Mouse (Mus musculus): ENCODE measurements around the gene Gm20716.

Gene Gm20716

GRCm38 (mm10) chr2:168166750-168167460, 63.3 kb downstream of the Gm20716 start:
- in situ Hi-C loops (cut with MboI, MseI), result no loop called here

DNA sequence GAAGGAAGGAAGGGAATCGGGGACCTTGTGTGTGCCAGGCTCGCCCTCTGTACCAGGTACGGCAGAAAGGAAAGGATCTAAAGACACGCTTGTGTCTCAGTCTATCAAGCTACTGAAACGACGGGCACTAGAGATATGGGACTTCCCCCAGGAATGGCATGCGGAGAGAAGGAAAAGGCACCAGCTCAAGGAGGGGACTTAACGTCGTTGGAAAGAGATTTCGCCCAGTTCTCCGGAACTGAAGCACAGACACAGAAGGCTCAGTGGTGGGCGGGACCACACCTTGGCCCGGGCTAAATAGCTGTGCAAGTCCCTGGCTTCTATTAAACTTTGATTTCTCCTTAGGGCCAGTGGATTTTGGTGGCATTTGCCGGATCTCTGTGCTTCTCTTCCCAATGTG, 68.2 kb downstream of the Gm20716 start:
- in situ Hi-C loops (cut with MboI, MseI), result no loop called here

DNA sequence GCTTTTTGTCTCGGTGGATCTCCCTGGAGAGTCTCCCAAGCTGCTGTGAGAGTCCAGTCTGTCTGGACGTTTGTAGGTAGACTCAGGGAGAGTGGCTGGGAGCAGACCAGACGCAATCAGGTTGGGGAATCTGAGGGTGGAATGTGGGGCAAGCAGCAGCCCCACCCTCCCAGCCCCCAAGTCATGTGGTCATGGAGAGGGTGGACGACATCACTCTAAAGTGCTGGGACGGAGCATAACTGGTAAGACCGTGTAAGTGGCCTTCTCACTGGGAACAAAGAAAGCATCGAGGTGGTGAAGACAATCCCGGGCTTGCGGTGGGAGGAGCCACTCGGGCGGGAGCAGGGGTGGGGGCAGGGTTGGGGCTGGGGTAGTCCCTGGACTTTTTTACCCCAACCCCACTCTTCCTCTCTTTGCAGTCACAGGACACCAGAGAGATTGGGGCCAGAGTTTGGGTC, 68.6 kb downstream of the Gm20716 start:
- in situ Hi-C loops (cut with MboI, MseI), result no loop called here

- in situ Hi-C loops (cut with MboI, MseI), result no loop called here
Observed at GRCm38 (mm10) chr2:168160370-168160930, 69.7 kb downstream of the Gm20716 start.

DNA sequence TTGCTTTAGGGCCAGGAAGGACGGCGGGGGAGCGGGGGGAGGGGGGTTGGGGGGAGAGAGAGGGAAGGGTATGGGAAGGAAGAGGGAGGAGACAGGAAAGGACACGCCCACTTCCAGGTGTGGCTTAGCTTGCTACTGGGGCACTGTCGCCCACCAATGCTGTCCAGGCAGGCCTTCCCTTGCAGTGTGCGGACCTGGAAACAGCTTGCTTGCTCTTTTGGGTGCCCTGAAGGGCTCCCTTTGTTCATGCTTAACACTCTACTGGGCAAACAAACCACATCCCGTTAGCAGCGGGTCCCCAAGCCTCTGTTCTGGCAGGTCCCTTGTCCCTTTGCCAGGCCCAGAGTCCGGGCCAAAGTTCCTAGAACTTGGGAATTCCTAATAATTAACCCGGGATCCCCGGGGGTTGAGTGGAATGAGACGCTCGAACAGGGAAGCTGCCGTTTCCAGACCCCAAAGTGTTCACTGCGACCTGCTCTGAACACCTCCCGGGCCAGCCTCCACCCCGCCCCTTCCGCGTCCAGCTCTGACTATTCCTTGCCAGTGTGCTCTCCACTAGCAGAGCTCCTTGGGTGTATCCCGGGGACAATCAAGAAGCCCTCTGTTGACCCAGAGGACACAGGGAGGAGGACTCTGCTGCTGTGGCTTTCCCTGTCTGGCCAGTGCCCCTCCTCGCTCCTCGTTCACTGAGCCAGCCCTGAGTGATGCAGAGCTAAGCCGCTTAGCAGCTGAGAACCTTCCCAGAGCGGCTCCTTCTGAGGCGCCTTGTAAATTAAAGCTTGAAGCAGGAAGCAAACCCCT, 71.1 kb downstream of the Gm20716 start:
- in situ Hi-C loops (cut with MboI, MseI), result loop anchor here (10.0 kb wide), 1 partner anchor 1596 kb away; no protein-coding TSS in a partner anchor

DNA sequence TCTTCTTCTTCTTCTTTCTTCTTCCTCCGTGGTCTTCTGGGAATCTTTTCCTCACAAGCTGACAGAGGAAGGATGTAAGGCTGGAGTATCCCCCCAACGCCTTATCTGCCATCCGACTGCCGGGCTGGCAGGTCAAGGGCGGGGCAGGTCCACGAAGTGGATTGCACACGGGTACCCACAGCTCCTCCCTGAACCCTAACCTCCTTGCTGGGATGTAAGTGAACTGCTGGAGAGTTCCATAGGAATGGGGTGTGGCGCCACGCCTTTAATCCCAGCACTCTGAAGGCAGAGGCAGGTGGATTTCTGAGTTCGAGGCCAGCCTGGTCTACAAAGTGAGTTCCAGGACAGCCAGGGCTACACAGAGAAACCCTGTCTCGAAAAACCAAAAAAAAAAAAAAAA, 72.2 kb downstream of the Gm20716 start:
- in situ Hi-C loops (cut with MboI, MseI), result loop anchor here (10.0 kb wide), 1 partner anchor 1597 kb away; no protein-coding TSS in a partner anchor

DNA sequence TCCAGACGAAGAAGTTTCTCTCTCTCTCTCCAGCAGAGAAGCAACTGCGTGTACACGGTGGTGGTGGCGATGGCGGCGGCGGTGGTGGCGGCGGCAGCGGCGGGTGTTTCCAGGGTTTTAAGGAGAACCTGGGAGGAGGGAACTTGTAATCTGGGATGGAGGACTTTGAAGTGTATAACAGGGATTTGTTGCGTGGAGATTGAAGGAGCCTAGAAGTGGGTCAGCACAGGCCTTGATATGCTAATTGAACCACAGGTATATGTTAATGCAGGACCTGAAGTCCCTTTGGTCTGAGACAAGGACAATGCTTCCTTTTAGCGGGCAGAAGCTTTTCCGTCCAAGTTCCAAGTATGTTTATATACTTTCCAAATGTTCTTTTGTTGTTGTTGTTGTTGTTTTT, 73.8 kb downstream of the Gm20716 start:
- in situ Hi-C loops (cut with MboI, MseI), result loop anchor here (10.0 kb wide), 1 partner anchor 1598 kb away; no protein-coding TSS in a partner anchor

DNA sequence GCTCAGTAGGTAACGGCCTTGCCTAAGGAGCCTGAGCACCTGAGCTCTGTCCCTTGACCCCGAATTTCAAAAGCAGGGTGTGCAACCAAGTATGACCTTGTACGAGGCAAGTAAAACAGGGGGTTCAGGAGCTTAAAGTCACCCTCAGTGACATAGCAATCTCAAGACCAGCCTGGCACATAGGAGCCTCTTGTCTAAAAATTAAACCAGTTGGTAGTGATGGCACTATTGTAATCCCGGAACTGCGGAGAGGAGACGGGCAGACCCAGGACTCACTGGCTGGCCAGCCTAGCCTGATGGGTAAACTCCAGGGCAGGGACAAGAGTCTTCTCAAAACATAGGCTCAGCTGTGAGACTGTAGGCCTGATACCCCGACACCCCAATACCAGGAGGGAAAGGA, 74.5 kb downstream of the Gm20716 start:
- in situ Hi-C loops (cut with MboI, MseI), result loop anchor here (10.0 kb wide), 1 partner anchor 1599 kb away; no protein-coding TSS in a partner anchor

- in situ Hi-C loops (cut with MboI, MseI), result loop anchor here (10.0 kb wide), 1 partner anchor 1601 kb away; no protein-coding TSS in a partner anchor
Observed at GRCm38 (mm10) chr2:168154090-168154881, 75.9 kb downstream of the Gm20716 start.

DNA sequence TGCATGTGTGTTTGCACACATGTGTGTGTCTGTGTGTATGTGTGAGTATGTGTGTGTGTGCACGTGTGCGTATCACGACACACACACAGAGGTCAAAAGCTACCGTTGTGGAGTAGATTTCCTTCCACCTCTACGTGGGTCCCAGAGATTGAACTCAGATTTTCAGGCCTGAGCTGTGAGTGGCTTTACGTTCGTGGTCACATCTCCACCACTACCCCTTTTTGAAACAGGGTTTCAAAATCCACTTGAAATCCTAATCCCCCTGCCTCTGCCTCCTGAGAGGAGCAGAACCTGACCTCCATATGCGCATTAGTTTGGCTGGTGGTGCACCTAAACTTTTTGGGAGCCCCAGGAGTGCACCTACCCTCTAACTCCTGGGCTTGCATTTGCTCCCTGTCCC, 80.9 kb downstream of the Gm20716 start:
- in situ Hi-C loops (cut with MboI, MseI), result no loop called here

GRCm38 (mm10) chr2:168147722-168148432, 82.3 kb downstream of the Gm20716 start:
- in situ Hi-C loops (cut with MboI, MseI), result no loop called here

DNA sequence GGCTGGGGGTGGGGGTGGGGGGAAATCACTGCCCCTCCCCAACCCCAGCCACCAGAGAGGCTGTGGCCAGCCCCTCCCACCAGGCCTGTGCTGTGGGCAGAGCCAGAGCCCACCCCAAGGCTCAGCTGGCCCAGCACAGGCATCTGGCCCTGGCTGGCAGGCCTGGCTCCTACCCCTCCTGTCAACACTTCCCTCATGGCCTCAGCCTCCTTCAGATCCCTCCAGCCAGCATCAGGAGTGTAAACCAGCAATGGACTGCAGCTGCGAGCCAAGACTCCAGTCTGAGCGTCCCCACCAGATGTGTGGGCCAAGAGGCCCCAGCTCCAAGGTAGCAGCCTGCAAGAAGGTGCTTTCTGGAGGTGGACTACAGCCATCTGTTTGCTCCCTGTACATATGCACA, 84.7 kb downstream of the Gm20716 start:
- in situ Hi-C loops (cut with MboI, MseI), result no loop called here

- in situ Hi-C loops (cut with MboI, MseI), result no loop called here
Observed at GRCm38 (mm10) chr2:168143794-168144193, 86.4 kb downstream of the Gm20716 start.

GRCm38 (mm10) chr2:168137161-168137560, 93.0 kb downstream of the Gm20716 start:
- in situ Hi-C loops (cut with MboI, MseI), result no loop called here

Measured in T-helper 1 cell (primary cell).